Mouse (Mus musculus) cerebellum, postnatal 36 days (tissue): ENCODE measurements around the gene Ube2d3.
"Not testable (repeated sequence)": the region's sequence is repeated elsewhere in the genome, so short reads cannot be mapped to it uniquely, and the experiment has no call there.

Experiments used
- DNase-seq, 2 experiments: peaks; one replicate each; pipeline ENCODE4 v3.0.0; 2021 to 2022; ENCODE audit warnings: mixed read lengths in 2 of 2

Ube2d3 gene

GRCm38 (mm10) chr3:135497956-135498355 is 60.0 kb downstream of the Ube2d3 start:
- DNase-seq, result not testable (repeated sequence)

GRCm38 (mm10) chr3:135498891-135499290 is 60.9 kb downstream of the Ube2d3 start:
- no peak for DNase-seq

- no peak for DNase-seq
Measured at GRCm38 (mm10) chr3:135503160-135503559, 65.2 kb downstream of the Ube2d3 start.

- peak; percentile 58 to 59 for DNase-seq
Measured at GRCm38 (mm10) chr3:135505369-135505909, 67.5 kb downstream of the Ube2d3 start.

- no peak for DNase-seq
Measured at GRCm38 (mm10) chr3:135505916-135506482, 68.0 kb downstream of the Ube2d3 start.

- DNase-seq, result no peak
Measured at GRCm38 (mm10) chr3:135507506-135507905, 69.6 kb downstream of the Ube2d3 start.

GRCm38 (mm10) chr3:135508191-135508590 is 70.2 kb downstream of the Ube2d3 start:
- no peak for DNase-seq

GRCm38 (mm10) chr3:135510372-135510771 is 72.4 kb downstream of the Ube2d3 start:
- DNase-seq, result no peak

- DNase-seq, result no peak
Measured at GRCm38 (mm10) chr3:135511683-135512082, 73.7 kb downstream of the Ube2d3 start.

GRCm38 (mm10) chr3:135513270-135513669 is 75.3 kb downstream of the Ube2d3 start:
- peak in 1 of 2 experiments; percentile 26 for DNase-seq

GRCm38 (mm10) chr3:135513800-135514425 is 76.0 kb downstream of the Ube2d3 start:
- DNase-seq, result no peak

GRCm38 (mm10) chr3:135515246-135515645 is 77.3 kb downstream of the Ube2d3 start:
- no peak for DNase-seq

GRCm38 (mm10) chr3:135516891-135517290 is 78.9 kb downstream of the Ube2d3 start:
- peak; percentile 70 to 73 for DNase-seq
